Mouse (Mus musculus) retina, adult 2 months (tissue): ENCODE measurements around the gene Gm128.

Experiments used
- DNase-seq: peaks from one replicate; pipeline ENCODE4 v3.0.0-alpha.2; 2012; ENCODE audit warnings: low read depth, low spot score

The Gm128 gene

DNA sequence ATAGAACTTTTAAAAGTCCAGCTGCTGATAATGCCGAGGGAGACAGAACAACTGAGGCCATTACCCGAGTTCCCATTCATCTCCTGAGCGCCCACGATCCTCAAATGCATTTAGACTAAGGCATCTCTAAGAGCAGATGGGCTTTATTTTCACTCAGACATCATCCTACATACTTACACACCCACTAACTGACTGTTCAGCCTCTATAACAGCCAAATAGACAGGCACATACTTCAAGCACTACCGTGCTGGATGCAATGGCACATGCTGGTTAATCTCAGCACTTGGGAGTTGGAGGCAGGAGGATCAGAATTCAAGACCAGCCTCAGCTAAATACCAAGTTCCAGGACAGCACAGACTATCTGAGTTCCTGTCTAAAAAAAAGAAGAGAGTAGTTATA lies 28.4 kb upstream of the Gm128 start:
- no peak for DNase-seq

DNA sequence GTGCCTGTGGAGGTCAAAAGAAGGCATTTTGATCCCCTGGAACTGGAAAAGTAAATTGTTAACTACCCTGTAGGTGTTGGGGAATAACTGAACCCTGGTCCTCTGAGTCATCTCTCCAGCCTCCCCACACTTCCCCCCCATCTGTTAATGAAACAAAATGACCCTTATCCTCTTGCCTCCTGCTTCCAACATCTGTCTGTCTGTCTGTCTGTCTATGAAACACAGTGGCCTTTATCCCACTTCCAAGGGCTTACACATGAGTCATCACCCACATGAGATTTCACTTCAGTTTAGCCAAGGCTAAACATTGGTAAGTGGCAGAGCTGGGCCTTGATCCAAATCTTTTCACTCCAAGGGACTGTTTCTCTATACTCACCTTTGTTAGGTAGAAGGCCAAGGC lies 26.5 kb upstream of the Gm128 start:
- DNase-seq, result no peak

DNA sequence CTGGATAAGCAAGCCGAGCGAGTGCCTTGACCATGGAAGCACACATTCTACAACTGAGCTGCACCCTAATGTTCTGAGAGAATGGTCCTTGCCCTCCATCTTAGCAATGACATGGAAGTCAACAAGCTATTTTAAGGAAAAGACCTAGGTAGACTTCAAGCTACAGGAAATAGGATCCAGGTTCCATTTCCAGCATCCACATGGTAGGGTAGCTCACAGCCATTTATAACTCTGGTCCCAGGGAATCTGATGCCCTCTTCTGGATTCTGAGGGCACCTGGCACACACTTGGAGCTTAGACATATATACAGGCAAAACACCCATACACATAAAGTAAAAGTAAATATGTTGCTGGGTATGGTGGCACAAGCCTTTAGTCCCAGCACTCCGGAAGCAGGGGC lies 24.7 kb upstream of the Gm128 start:
- DNase-seq, result no peak

DNA sequence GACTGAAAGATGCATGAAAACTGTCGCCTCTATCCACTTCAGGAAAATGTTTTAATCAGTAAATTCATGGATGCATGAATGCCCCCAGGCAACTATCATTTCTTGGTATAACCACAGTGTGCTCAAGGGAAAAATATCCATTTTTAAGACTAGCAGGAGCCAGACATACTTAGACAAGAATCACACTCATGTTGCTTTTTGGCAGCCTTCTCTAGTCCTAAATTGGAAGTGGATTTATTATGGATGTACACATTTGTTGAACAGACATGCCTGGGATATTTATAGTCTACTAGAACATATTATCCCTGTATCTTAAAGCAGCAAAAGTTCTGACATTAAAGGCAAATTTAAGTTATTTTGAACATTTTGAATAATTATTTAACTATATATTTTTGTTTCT lies 23.3 kb upstream of the Gm128 start:
- no peak for DNase-seq

DNA sequence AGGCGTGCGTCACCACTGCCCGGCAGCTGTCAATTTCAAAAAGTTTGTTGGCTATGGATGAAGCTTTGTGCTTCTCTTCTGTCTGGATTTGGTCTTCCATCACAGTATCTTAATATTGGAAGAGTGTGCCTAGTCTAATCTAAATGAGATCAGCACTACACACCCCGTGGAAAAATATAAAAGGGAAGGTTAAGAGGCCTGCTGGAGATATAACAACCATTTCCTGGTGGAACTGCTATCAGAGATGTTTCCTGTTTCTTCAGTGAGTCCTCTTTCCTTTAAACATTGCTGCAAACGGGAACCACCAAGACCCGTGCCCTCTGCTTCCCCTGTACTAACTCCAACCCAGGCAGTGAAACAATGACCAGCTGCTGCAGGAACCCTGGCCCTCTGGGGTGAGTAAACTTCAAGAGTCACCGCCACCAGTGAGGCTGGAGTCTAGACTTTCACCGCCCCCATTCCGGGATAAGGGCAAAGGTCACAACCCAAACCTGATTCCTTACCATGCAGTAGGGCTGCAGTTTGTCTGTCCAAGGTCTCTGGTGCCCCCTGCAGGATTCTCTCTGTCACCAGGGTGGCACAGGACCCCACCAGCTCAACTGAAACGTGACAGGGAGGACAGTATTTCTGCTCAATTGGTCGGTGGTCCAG lies 21.8 kb upstream of the Gm128 start:
- no peak for DNase-seq

DNA sequence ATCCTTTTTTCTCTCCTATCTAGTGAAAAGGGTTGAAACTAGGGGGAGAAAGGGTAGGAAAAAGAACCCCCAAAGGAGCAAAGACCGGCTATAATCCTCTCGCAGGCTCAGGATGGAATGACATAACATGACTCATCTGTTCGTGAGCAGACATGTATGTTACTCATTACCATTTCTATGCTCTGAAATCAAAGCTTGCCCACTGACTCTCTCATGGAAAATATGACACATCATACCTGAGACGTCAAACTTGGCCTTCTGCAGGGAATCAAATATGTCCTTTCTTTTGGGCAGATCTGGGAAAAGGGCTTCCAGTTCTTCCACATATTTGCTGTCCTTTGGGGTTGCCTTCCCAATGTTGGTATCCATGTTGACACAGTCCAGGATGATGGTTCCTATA lies 20.6 kb upstream of the Gm128 start:
- DNase-seq, result no peak

DNA sequence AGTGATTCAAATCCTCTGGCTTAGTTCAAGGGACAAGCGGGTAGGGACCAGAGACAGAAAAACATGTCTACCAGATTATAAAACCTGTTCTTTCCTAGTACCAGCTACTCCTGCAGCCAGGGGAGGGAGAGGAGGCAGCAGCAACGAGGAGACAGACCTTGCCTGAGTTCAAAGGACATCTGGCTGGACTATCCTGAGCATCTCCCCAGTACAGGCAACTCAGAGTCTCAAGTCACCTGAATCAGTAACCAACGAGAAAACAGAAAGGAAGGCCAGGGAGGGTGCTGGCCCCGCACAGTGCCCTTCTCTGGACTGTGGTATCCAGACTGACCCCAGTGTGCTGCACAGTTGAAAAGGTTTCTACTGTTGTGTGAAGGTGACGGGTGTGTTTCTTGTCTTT lies 15.5 kb upstream of the Gm128 start:
- no peak for DNase-seq

DNA sequence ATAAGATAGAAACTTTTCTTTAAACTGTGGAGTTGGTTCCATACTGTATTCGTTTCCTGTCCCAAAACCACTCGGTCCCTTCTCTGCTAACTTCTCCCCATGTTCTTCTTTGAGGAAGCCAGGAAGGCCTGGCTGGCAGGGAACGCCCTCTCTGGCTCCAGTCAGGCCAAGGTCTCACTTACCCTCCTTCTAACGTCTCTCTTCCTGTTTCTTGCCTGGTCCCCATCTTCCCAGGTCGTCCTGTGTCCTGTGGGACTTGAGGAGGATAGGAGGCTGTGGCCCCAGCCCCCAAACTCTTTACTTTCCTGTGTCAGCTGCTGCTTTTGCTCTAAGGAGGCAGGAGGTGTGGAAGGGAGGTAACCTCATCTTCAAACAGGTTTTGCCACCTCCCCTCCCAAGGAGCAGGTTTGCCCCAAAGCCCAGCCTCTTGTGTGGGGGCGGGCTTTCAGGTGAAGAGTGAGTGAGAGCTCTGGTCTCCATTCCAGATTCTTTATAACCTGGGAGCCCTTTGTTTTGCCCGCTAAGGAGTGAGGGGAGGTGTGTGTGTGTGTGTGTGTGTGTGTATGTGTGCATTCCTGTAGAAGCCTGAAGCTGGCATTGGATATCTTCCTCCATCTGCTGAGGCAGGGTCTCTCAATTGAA lies 9.5 kb upstream of the Gm128 start, which contains the start of gene Bnipl:
Gene Bnipl (minus strand): TSS at position 411 of the 642 bp plus-strand sequence.
- no peak for DNase-seq

DNA sequence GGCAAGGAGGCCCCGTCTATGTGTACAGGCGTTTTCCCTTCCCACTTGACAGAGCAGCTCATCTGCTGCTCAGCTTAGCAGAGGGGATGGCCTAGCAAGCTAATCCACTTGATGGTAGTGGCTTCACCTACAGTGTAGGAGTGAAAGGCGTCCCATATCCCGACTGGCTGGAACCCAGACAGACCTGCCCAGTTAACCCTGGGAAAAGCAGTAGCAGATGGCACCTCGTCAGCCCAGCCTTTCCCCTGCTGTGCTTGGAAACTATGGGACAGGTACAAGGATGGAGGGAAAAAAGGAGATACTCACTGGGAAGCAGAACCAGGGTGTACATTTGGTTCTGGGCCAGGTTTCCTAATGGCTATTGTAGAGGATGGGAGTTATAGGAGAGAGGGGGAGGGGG lies 9.0 kb upstream of the Gm128 start:
- no peak for DNase-seq

DNA sequence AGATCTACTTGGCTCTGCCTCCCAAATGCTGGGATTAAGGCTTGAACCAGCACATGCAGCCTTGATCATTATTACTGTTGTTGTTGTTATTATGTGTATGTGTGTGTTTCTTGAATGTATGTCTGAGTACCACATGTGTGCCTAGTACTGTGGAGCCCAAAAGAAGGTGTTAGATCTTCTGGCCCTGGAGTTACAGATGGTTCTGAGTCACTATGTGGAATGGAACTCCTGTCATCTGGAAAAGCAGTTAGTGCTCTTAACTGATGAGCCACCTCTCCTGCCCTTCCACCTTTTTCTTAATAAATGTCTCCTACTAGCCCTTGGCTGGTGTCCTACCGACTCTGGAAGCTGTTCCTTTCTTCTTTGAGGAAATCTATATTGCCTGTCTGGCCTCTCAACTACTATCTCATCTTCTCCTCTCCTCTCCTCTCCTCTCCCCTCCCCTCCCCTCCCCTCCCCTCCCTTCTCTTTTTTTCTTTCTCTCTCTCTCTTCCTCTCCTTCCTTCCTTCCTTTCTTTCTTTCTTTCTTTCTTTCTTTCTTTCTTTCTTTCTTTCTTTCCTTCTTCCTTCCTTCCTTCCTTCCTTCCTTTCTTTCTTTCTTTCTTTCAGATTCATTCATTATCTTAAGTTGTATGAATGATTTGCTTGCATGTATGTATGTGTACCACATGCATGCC lies 6.4 kb upstream of the Gm128 start:
- DNase-seq, result no peak

DNA sequence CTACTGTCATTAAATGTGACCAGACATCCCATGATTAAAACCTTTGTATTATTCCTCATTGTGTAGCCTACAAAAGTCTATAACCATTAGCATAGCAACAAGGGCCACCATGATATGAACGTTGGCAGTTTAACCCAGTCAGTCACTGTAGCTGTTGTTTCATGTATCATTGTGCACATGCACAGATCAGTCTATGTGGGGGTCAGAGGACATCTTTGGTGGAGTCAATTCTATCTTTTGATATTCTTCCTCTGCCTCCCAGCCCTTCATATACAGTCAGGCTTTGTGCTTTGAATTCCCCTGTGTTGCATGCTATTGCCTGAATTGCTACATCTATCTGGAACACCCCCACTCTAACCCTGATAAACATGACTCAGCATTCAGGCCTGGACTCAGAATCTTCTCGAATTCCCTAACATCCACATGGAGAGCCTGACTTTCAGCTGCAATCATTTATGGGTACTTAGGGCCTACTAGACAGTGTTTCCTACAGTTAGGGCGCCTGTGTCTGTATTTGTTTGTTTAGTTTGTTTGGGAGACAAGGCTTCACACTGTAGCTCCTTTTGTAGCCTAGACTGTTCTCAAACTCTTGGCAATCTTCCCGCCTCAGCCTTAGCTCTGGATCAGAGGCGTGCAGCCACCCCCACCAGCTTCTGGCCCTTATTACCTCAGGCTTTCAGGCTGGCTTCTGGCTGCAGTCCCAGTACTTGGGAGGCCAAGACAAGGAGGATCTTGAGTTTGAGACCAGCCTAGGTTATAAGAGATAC lies 5.2 kb upstream of the Gm128 start:
- no peak for DNase-seq

DNA sequence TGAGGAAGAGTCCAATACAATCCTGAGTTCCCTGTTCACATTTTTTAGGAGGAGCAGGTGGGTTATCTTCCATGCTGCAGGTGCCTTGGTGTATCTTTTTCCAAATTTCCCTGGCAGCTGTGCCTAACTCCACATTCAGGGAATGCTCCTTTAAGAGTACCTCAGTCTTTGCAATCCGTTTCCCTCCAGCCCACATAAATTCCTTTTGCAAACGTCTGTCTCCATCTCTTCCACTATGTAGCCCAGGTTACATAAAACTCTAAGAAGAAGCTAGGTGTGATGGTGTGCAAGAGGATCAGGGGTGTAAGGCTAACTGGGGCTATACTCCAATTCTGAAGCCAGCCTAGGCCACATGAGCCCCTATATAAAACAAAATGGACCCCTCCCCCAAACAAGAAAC lies 1.7 kb upstream of the Gm128 start:
- no peak for DNase-seq

DNA sequence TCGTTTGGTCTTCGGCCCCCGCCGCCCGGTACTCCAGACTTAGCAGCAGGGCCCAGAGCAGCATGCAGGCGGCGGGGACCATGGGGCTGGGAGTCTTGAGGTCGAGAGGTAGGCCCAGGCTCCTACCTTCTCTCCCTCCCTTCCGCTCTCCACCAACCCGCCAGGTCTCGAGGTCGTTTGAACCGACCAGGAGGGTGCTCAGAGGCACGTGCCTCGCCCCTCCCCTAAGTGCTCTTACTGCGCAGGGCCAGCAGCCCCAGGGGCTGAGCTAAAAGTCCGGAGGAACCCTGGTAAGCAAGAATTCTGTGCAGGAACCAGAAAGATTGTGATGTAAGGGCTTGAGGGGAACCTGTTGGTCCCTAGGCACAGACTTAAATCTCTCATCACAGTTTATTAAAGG lies 498 bp downstream of the Gm128 start:
- no peak for DNase-seq

DNA sequence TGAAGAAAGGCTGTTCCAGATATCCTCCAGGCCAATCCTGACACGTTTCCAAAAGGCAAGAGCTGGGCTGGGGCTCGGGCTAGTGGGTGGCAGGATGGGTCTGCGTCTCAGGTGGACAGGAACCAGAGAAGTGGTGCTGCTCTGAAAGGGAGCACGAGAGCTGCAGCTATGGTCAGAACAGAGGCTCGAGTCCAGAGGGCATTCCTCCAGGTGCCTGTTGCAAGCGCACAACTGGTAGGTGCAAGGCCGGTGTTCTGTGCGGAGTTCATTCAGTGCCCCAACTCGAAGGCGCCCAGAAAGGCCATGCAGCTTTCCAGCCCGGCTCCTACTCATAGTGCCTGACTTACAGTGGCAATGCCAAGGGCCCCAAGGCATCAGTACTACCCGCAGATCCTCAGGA lies 1.4 kb downstream of the Gm128 start:
- DNase-seq, result no peak

DNA sequence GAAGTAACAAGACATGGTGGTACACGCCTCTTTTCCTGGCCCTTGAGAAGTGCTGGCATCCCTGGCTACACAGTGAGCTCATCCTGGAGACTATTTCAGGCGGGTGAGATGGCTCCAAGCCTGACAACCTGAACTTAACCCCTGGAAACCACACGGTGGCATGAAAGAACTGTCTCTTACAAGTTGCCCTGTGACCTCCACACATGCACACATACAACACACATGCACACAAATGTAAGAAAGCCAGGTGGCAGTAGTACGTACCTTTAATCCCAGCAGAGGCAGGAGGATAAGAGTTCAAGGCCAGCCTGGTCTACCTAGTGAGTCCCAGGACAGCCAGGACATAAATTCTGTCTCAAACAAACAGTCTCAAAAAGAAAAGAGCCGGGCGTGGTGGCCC lies 2.4 kb downstream of the Gm128 start:
- DNase-seq, result no peak

DNA sequence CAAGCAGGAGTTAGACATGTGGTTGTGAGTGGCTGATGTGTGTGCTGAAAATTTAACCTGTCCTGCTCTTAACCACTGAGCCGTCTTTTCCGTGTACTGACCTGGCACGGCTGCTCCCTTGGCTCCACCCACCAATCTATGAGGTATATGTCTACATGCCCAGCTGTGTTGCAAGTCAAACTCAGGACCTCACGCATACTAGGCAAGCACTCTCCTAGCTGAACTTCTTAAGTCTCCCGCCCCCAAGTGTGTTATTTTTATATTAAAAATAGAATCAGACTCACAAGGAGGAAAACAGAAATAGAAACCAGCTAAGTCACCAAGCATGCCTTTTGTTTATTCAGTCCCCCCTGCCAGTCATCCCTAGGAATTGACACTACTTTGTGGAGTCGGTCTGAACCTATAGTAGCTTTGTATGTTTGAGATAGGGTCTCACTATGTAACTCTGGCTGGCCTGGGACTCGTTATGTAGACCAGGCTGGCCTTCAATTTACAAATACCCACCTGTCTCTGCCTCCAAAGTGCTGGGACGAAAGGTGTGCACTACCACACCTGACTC lies 3.8 kb downstream of the Gm128 start:
- no peak for DNase-seq

DNA sequence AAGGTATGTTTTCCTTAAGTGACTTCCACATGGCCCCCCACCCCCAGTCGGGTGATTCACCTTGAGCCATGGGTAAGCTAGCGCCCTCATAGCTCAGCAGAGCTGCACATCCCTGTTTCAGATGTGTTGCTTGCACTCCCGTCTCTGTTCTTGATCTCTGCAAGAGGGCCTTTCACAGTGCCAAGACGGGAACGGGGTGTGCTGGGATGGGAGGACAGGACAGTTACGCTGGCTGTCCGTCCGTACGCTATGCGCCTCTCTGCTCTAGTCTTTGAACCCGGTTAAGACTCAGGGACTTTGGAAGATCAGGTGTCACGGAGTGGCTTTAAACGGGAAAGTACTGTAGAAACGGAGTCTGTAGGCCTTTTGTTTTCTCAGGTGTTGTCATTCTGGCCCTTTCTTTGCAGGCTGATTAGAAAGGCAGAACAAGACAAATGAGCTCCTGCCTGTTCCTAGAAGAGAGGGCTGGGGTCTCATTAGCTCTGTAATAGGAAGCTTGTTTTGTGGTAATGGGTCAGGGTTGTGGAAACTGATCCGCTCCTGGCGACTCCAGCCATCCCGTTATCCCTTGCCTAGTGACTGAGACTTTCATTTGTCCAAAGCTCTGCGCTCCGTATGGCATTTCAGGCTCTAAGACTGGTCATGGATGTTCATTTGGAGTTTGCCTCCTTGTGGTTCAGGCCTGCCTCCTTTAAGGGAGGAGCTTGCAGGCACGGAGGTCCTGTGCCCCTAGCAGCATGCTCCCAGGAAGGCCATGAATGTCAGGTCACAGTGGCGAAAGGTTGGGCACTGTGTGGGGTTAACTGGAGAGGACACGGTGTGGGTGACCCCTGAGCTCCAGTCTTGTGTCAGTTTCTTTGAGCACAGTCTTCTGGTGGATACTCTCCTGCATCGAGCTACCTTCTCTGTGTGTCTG lies 5.8 kb downstream of the Gm128 start:
- DNase-seq, result no peak

DNA sequence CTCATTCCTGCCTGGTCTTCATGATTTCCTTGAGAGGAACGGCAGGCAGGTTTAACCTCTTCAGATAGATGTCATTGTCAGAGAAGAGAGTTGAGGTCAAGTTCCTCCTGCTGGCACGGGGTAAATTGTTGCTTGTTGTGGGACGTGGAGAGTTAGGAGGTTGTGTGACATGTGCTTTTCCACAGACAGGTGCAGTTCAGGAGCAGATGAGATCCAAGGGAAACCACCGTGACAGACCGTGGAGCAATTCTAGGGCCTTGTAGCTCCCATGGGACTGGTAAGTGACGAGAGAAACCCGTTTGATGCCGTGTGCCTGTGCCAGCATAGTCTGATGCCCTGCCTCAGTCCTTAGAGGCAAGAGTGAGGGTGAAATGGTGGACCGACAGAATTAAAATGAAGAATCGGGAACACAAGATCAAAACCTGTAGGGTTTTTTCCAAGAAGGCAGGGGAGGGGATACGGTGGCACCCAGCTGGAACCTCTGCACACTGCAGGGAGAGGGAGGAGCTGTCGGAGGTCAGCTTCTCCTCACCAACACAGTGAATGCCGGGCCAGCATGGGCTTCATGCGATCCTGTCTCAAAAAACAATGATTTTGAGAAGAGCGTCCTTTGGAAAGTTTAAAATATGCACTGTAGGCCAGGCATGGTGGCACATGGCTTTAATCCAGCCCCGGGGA lies 8.0 kb downstream of the Gm128 start:
- DNase-seq, result no peak

DNA sequence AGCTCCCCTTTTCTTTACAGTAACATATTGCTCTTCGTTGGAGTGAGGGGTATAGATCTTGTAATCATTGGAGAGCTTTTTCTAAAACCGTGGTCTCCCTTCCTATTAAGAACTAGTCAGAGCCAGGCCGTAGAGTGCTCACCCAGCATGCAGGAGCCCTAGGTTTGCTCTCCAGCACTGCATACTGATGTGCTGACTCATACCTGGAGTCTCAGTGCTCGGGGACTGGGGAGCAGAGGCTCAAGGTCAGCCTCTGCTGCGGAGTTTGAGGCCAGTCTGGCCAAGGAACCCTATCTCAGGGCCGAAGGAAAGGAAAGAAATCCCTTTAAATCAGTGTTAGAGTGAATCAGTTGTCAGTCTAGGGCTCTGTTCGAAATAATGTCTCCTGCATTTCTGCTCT lies 8.6 kb downstream of the Gm128 start:
- no peak for DNase-seq
